Mouse (Mus musculus): ENCODE measurements around the gene Trim65. TPM values are rescaled to one million over a fixed set of nuclear protein-coding genes. Genes with fewer than 3 reads are reported as not detected.
"Not testable (repeated sequence)": the region's sequence is repeated elsewhere in the genome, so short reads cannot be mapped to it uniquely, and the experiment has no call there.

The Trim65 gene
- total and polyA plus RNA-seq, 2 experiments from 2014 or later, result 2.4 to 9.6 TPM

DNA sequence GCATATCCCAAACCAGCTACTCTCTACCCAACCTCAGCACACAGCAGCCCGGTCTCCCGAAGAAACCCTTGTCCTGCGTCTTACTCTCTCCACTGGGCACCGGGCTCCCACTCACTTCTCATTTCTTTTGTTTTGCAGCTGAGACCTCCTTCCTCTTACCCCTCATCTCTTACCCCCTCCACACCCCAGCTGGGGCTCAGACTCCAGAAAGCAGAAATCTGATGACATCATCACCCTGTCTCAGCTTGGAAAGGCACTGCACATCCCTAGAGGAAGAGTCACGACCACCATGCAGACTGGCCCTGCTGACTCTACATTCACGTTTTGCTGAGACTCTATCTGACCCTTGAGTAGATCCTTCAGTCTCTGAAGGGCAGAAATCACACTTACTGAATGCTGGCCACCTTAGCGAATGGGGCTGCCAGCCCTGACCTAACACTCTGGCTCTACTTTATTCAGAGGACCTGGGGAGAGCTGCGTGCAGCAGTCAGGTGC, 888 bp downstream of the Trim65 start:
- peaks cover 20% of the 10 kb centered on the region for H3K4me1 ChIP-seq (ENCODE audit: insufficient read depth, low read length)
- WGBS, result 26% methylated on average over 8 of the region's 8 CpGs
- H3K27ac ChIP-seq, result peak overlapping the region; percentile 91
- ATAC-seq, result peak; percentile 24
- H3K27me3 ChIP-seq (ENCODE audit: insufficient read depth, low read length), result no peaks in the 10 kb centered on the region
- H3K36me3 ChIP-seq (ENCODE audit: insufficient read depth, low read length), result peaks cover 14% of the 10 kb centered on the region
- H3K4me2 ChIP-seq (ENCODE audit: low read depth, low read length), result peak overlapping the region; percentile 65
- peak overlapping the region; percentile 68 for H3K9ac ChIP-seq (replicated peaks; ENCODE audit: low read length)
- peak overlapping the region; percentile 47 for H3K4me3 ChIP-seq (ENCODE audit: low read length)
- DNase-seq (ENCODE audit: low spot score), result peak; percentile 34
- H3K9me3 ChIP-seq (ENCODE audit: low read length), result no peaks in the 10 kb centered on the region
- TF ChIP-seq CTCF (IDR thresholded peaks at IDR 0.05; ENCODE audit: low read depth), result no peak

DNA sequence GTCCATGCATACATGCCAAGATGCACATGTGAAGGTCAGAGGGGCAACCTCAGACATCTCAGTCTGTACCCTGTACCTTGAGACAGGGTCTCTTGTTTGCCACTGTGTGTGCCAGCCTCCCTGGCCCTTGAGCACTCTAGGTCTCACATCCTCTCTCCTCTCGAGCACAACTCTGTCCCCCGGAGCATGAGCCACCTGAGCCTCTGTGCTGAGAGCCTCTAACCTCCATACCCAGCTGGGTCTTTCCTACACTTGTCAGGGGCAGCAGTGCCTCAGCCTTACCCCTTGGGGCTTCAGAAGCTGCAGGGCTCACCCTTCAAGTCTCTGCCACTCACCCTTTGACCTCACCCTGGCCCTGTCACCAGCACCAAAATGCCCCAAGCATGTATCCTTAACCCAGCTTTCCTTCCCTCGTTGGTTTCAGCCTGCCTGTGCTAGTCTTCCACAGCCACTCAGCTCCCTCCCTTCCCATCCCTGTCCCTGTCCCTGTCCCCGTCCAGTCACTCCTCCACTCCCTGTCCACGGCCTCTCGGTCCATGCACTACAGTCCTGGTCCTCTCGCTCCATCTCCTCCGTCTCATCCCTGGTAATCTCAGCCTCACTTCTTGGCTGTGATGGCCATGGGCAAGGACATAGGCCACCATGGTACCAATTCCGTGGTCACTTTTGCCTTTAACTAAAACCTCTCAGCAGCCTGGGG, 1.7 kb downstream of the Trim65 start:
- Histone ChIP-seq H3K9me3 (ENCODE audit: low read length) (no peaks in the 10 kb centered on the region), H3K27ac (peak overlapping the region; percentile 91; the same call in 1 of the 2 replicates), H3K4me1 (ENCODE audit: insufficient read depth, low read length) (peaks cover 20% of the 10 kb centered on the region), H3K4me3 (ENCODE audit: low read length) (no peak overlapping the region), H3K4me2 (ENCODE audit: low read depth, low read length) (peak overlapping the region; percentile 65), H3K9ac (replicated peaks; ENCODE audit: low read length) (peak overlapping the region; percentile 68; the same call in 1 of the 2 replicates), H3K27me3 (ENCODE audit: insufficient read depth, low read length) (no peaks in the 10 kb centered on the region), H3K36me3 (ENCODE audit: insufficient read depth, low read length) (peaks cover 14% of the 10 kb centered on the region)
- DNase-seq (ENCODE audit: low spot score) (no peak), ATAC-seq (no peak)
- TF ChIP-seq CTCF (IDR thresholded peaks at IDR 0.05; ENCODE audit: low read depth), result no peak
- 78% methylated on average over 9 of the region's 9 CpGs for WGBS

DNA sequence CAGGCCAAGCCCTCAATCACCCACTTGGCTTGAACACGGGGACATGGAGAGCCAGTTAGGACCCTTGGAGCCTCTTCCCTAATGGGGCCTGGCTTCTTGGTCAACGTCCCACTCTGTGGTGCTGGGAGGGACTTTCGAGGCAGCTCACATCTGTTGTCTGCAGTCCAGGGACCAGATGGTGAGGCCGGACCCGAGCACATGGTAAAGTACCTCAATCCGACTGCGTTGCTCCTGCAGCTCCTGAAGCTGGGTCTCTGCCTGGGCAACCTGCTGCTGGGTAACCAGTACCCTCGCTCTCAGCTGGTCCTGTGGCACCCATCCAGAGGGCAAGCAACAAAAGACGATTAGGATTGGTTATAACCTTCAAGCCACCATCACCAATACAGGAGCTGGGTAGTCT, 2.9 kb downstream of the Trim65 start:
- Histone ChIP-seq H3K27ac (peak overlapping the region; percentile 58; the same call in 1 of the 2 replicates), H3K36me3 (ENCODE audit: insufficient read depth, low read length) (peaks cover 14% of the 10 kb centered on the region), H3K4me1 (ENCODE audit: insufficient read depth, low read length) (peaks cover 20% of the 10 kb centered on the region), H3K9ac (replicated peaks; ENCODE audit: low read length) (no peak overlapping the region), H3K4me2 (ENCODE audit: low read depth, low read length) (no peak overlapping the region), H3K4me3 (ENCODE audit: low read length) (no peak overlapping the region), H3K27me3 (ENCODE audit: insufficient read depth, low read length) (no peaks in the 10 kb centered on the region), H3K9me3 (ENCODE audit: low read length) (no peaks in the 10 kb centered on the region)
- no peak for TF ChIP-seq CTCF (IDR thresholded peaks at IDR 0.05; ENCODE audit: low read depth)
- WGBS, result 42% methylated on average over 9 of the region's 9 CpGs
- no peak; the same call in 1 of the 2 replicates for ATAC-seq
- peak; percentile 65 for DNase-seq (ENCODE audit: low spot score)

DNA sequence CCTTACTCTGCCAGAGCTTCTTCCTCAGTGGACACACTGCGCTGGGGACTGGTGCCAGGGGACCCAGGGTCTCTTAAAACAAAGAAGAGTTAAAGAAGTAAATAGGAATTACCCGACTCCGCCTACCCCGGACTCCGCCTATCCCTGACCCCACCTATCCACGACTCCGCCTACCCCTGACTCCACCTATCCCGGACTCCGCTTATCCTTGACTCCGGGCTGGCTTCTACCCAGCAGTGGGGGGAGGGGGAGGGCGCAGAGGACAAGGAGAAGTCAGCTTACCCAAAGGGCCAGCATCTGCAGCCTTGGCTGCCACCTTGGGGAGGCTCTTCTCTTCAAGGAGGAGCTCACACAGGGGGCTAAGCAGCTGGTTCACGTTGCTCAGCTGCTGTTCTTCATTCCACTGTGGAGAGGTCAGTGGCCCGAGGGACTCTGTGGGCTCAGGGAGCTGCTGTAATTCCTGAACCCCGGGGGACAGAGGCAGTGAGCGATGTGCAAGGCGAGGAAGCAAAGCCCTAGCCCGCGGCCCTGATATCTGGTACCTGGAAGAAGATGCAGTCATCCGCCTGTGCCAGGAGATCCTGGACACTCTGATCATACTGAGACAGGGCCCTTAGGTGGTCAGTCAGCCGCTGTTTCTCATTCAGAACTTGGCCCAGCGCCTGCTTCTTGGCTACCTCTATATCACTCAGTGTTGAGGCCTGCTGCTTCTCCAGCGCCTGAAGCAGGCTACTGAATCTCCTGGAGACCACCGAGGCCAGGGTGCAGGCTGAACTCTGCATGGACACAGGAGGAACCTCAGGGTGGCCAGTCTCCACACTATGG, 3.6 kb downstream of the Trim65 start, which contains the start of gene Trim47:
Trim47 (minus strand) TSS at position 55 of the 825 bp plus-strand sequence.
- 0 out of 2 replicates have a peak within 1 kb of the TSS, but pooled peaks have one; percentile 5 for H3K4me2 ChIP-seq (ENCODE audit: low read depth, low read length)
- H3K4me3 ChIP-seq (ENCODE audit: low read length), result no peak within 1 kb of the TSS
- DNase-seq (ENCODE audit: low spot score), result peak; percentile 53
- H3K9me3 ChIP-seq (ENCODE audit: low read length), result no peaks in the 10 kb centered on the region
- ATAC-seq, result no peak
- H3K36me3 ChIP-seq (ENCODE audit: insufficient read depth, low read length), result peaks cover 12% of the 10 kb centered on the region
- no peaks in the 10 kb centered on the region for H3K27me3 ChIP-seq (ENCODE audit: insufficient read depth, low read length)
- no peak within 1 kb of the TSS for H3K9ac ChIP-seq (replicated peaks; ENCODE audit: low read length)
- peak within 1 kb of the TSS; percentile 58; the same call in 1 of the 2 replicates for H3K27ac ChIP-seq
- 29% methylated on average over 23 of the region's 23 CpGs for WGBS
- no peak for TF ChIP-seq CTCF (IDR thresholded peaks at IDR 0.05; ENCODE audit: low read depth)
- peaks cover 20% of the 10 kb centered on the region for H3K4me1 ChIP-seq (ENCODE audit: insufficient read depth, low read length)

DNA sequence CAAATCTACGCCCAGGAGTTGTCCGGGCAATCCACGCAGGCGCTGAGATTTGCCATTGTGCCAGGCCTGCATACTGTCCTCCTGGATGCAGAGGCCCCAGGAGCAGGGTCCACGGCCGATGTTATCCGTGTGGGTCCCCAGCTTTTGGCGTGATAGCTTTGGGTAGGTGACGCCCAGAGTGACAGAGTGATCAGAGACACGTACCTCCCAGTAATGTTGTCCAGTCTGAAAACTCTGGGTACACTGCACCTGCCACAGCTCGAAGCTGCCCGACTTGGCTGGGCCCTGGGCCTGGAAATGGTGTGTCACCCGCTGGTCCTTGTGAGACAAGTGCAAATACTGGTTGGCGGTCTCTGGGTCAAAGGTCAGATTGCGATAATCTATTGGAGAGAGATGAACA, 4.7 kb downstream of the Trim65 start:
- Histone ChIP-seq H3K4me3 (ENCODE audit: low read length) (no peak overlapping the region), H3K9me3 (ENCODE audit: low read length) (no peaks in the 10 kb centered on the region), H3K9ac (replicated peaks; ENCODE audit: low read length) (no peak overlapping the region), H3K27ac (no peak overlapping the region), H3K27me3 (ENCODE audit: insufficient read depth, low read length) (no peaks in the 10 kb centered on the region), H3K36me3 (ENCODE audit: insufficient read depth, low read length) (peaks cover 11% of the 10 kb centered on the region; the same call in 1 of the 2 replicates), H3K4me1 (ENCODE audit: insufficient read depth, low read length) (peaks cover 18% of the 10 kb centered on the region), H3K4me2 (ENCODE audit: low read depth, low read length) (no peak overlapping the region)
- no peak for DNase-seq (ENCODE audit: low spot score)
- TF ChIP-seq CTCF (IDR thresholded peaks at IDR 0.05; ENCODE audit: low read depth), result no peak
- whole genome bisulfite sequencing, result 94% methylated on average over 15 of the region's 15 CpGs
- no peak for ATAC-seq

DNA sequence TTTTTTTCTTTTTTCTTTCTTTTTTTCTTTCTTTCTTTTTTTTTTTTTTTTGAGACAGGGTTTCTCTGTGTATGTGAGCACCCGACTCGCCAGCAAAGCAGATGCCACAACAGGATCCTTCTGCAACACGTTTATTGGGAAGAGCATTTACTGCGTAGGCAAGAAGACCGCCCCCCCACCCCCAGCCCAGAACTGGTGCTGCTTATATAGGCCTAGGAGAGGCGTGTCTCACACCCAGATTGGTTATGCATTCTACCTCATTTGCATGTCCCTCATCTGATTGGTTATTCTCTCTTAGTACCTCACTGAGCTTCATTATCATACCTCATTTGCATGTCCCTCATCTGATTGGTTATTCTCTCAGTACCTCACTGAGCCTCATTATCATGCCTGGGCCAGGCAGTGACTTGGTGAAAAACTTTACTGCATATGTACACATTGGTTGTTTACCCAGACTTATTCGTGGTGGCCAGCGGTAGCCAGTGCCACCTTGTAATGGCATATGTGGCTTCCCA, 9.1 kb downstream of the Trim65 start:
- ATAC-seq; H3K27me3 ChIP-seq (ENCODE audit: insufficient read depth, low read length); H3K9me3 ChIP-seq (ENCODE audit: low read length); H3K4me2 ChIP-seq (ENCODE audit: low read depth, low read length); H3K27ac ChIP-seq; H3K9ac ChIP-seq (replicated peaks; ENCODE audit: low read length); DNase-seq (ENCODE audit: low spot score); H3K4me1 ChIP-seq (ENCODE audit: insufficient read depth, low read length); H3K4me3 ChIP-seq (ENCODE audit: low read length): not testable (repeated sequence)
- WGBS, result 92% methylated on average over 8 of the region's 8 CpGs
- peaks cover 11% of the 10 kb centered on the region; the same call in 1 of the 2 replicates for H3K36me3 ChIP-seq (ENCODE audit: insufficient read depth, low read length)

Data from hindbrain, postnatal 0 days (tissue).